Mouse (Mus musculus): ENCODE measurements around the gene Gm13695. TPM values are rescaled to one million over a fixed set of nuclear protein-coding genes. Genes with fewer than 3 reads are reported as not detected.
"Not testable (repeated sequence)": the region's sequence is repeated elsewhere in the genome, so short reads cannot be mapped to it uniquely, and the experiment has no call there.

Gm13695 gene
- polyA plus RNA-seq, 1 experiment from 2014 or later = not detected

GRCm38 (mm10) chr2:84008913-84009312, 41.8 kb downstream of the Gm13695 start:
- Histone ChIP-seq H3K27me3 (ENCODE audit: poor library complexity, severe bottlenecking) (no peaks in the 10 kb centered on the region), H3K36me3 (replicated peaks) (no peaks in the 10 kb centered on the region), H3K4me1 (no peaks in the 10 kb centered on the region), H3K27ac (no peak overlapping the region), H3K9me3 (no peaks in the 10 kb centered on the region), H3K4me3 (no peak overlapping the region)
- DNase-seq (ENCODE audit: extremely low spot score, low spot score) = no peak
- 73% methylated on average over 1 of the region's 1 CpGs for WGBS

- no peak overlapping the region for H3K27ac ChIP-seq
- no peak for DNase-seq (ENCODE audit: extremely low spot score, low spot score)
- H3K9me3 ChIP-seq = no peaks in the 10 kb centered on the region
- H3K4me3 ChIP-seq = no peak overlapping the region
- WGBS = 87% methylated on average over 3 of the region's 3 CpGs
- H3K36me3 ChIP-seq (replicated peaks) = no peaks in the 10 kb centered on the region
- H3K4me1 ChIP-seq = no peaks in the 10 kb centered on the region
- no peaks in the 10 kb centered on the region for H3K27me3 ChIP-seq (ENCODE audit: poor library complexity, severe bottlenecking)
Observed at GRCm38 (mm10) chr2:84009818-84010217, 42.7 kb downstream of the Gm13695 start.

GRCm38 (mm10) chr2:84014572-84014971, 47.5 kb downstream of the Gm13695 start:
- Histone ChIP-seq H3K4me1 (no peaks in the 10 kb centered on the region), H3K27me3 (ENCODE audit: poor library complexity, severe bottlenecking) (no peaks in the 10 kb centered on the region), H3K4me3 (no peak overlapping the region), H3K36me3 (replicated peaks) (no peaks in the 10 kb centered on the region), H3K9me3 (no peaks in the 10 kb centered on the region), H3K27ac (no peak overlapping the region)
- no peak for DNase-seq (ENCODE audit: extremely low spot score, low spot score)
- WGBS = 84% methylated on average over 6 of the region's 6 CpGs

GRCm38 (mm10) chr2:84016291-84016690, 49.2 kb downstream of the Gm13695 start:
- H3K27ac ChIP-seq; H3K9me3 ChIP-seq; H3K4me3 ChIP-seq; H3K4me1 ChIP-seq; H3K36me3 ChIP-seq (replicated peaks); DNase-seq (ENCODE audit: extremely low spot score, low spot score); H3K27me3 ChIP-seq (ENCODE audit: poor library complexity, severe bottlenecking): not testable (repeated sequence)
- 82% methylated on average over 5 of the region's 5 CpGs for WGBS

GRCm38 (mm10) chr2:84018330-84018729, 51.2 kb downstream of the Gm13695 start:
- DNase-seq (ENCODE audit: extremely low spot score, low spot score) = no peak
- no peak overlapping the region for H3K27ac ChIP-seq
- 88% methylated on average over 3 of the region's 3 CpGs for WGBS
- H3K4me1 ChIP-seq = no peaks in the 10 kb centered on the region
- no peaks in the 10 kb centered on the region for H3K36me3 ChIP-seq (replicated peaks)
- no peaks in the 10 kb centered on the region for H3K27me3 ChIP-seq (ENCODE audit: poor library complexity, severe bottlenecking)
- no peaks in the 10 kb centered on the region for H3K9me3 ChIP-seq
- H3K4me3 ChIP-seq = no peak overlapping the region

Other genes starting within 250 kb of the Gm13695 start
- 35.5 and 35.6 TPM in 2 replicates for gene Itgav, start 242.9 kb upstream of the Gm13695 start, polyA plus RNA-seq (2016; fragmentation: Nextera tagmentation; extraction: Ambion mirVana)
- 34.4 and 37.5 TPM in 2 replicates for gene Fam171b, start 154.7 kb upstream of the Gm13695 start, polyA plus RNA-seq (2016; fragmentation: Nextera tagmentation; extraction: Ambion mirVana)
- not detected in 2 replicates for gene Zswim2, start 26.1 kb upstream of the Gm13695 start, polyA plus RNA-seq (2016; fragmentation: Nextera tagmentation; extraction: Ambion mirVana)
- not detected in 2 replicates for gene Gm13698, start 11.6 kb upstream of the Gm13695 start, polyA plus RNA-seq (2016; fragmentation: Nextera tagmentation; extraction: Ambion mirVana)
- gene Gm13693, start 5.8 kb upstream of the Gm13695 start, polyA plus RNA-seq (2016; fragmentation: Nextera tagmentation; extraction: Ambion mirVana) = not detected in 2 replicates
- gene Gm13696, start 5.8 kb downstream of the Gm13695 start, polyA plus RNA-seq (2016; fragmentation: Nextera tagmentation; extraction: Ambion mirVana) = not detected in 2 replicates
- gene Gm13694, start 11.6 kb downstream of the Gm13695 start, polyA plus RNA-seq (2016; fragmentation: Nextera tagmentation; extraction: Ambion mirVana) = not detected in 2 replicates
- not detected in 2 replicates for gene Gm13697, start 17.4 kb downstream of the Gm13695 start, polyA plus RNA-seq (2016; fragmentation: Nextera tagmentation; extraction: Ambion mirVana)
- not detected in 2 replicates for gene Gm13691, start 23.2 kb downstream of the Gm13695 start, polyA plus RNA-seq (2016; fragmentation: Nextera tagmentation; extraction: Ambion mirVana)